Mouse (Mus musculus) MEL (cell line): ENCODE data around the gene Cmss1.

Source experiments
- CHD1 ChIP-seq: IDR thresholded peaks from 2 replicates; pipeline ENCODE4 v1.6.1; 2012; ENCODE audit warnings: low read depth, mild to moderate bottlenecking, inconsistent platforms, low read length, improper control_type of control experiment
- CTCF ChIP-seq, 3 experiments: IDR thresholded peaks in 2 of 3; conservative IDR thresholded peaks in 1 of 3; 2 replicates each; pipeline ENCODE4 v1.5.1; 2011 to 2012; ENCODE audit warnings: low read length in 3 of 3, low read depth in 2 of 3, mild to moderate bottlenecking in 2 of 3, improper control_type of control experiment in 1 of 3, inconsistent platforms in 1 of 3, mixed read lengths in 1 of 3, moderate library complexity in 1 of 3; ENCODE audit not compliant: control insufficient read depth in 1 of 3, insufficient read depth in 1 of 3, poor library complexity in 1 of 3, severe bottlenecking in 1 of 3
- GATA1 ChIP-seq: IDR thresholded peaks from 2 replicates; pipeline ENCODE4 v1.6.1; 2011; ENCODE audit warnings: low read depth, low read length, improper control_type of control experiment
- MXI1 ChIP-seq: IDR thresholded peaks from 2 replicates; pipeline ENCODE4 v1.6.1; 2011; ENCODE audit warnings: mild to moderate bottlenecking, low read depth, low read length, improper control_type of control experiment
- POLR2A ChIP-seq, 2 experiments: IDR thresholded peaks; 2 replicates each; pipeline ENCODE4 v1.6.1; 2011 to 2012; ENCODE audit warnings: low read length in 2 of 2, mild to moderate bottlenecking in 2 of 2, control low read depth in 1 of 2, improper control_type of control experiment in 1 of 2, low read depth in 1 of 2, moderate library complexity in 1 of 2; ENCODE audit not compliant: control insufficient read depth in 1 of 2, insufficient read depth in 1 of 2, poor library complexity in 1 of 2
- RCOR1 ChIP-seq: IDR thresholded peaks from 2 replicates; pipeline ENCODE4 v1.6.1; 2012; ENCODE audit warnings: low read depth, mild to moderate bottlenecking, inconsistent platforms, low read length, improper control_type of control experiment
- SIN3A ChIP-seq: IDR thresholded peaks from 2 replicates; pipeline ENCODE4 v1.6.1; 2012; ENCODE audit warnings: low read length, improper control_type of control experiment, inconsistent platforms
- ZNF384 ChIP-seq: IDR thresholded peaks from 2 replicates; pipeline ENCODE4 v1.6.1; 2012; ENCODE audit warnings: low read depth, mild to moderate bottlenecking, inconsistent platforms, low read length, improper control_type of control experiment

GRCm38 (mm10) chr16:57558258-57558657, 48.4 kb downstream of the Cmss1 start:
- TF ChIP-seq POLR2A (IDR thresholded peaks at IDR 0.05; ENCODE audit: control insufficient read depth in 1 of 2, insufficient read depth in 1 of 2, low read depth in 1 of 2, low read length in 2 of 2, poor library complexity in 1 of 2) (no peak), SIN3A (no peak), CTCF (IDR thresholded peaks at IDR 0.05 in 2 of 3, conservative IDR thresholded peaks at IDR 0.05 in 1 of 3; ENCODE audit: control insufficient read depth in 1 of 3, insufficient read depth in 1 of 3, low read depth in 2 of 3, low read length in 3 of 3, poor library complexity in 1 of 3, severe bottlenecking in 1 of 3) (no peak), GATA1 (no peak), ZNF384 (no peak), RCOR1 (no peak), MXI1 (no peak), CHD1 (no peak)
